Mouse (Mus musculus) myocyte (in vitro differentiated cells): ENCODE measurements around the gene Asxl1. TPM values are rescaled to one million over a fixed set of nuclear protein-coding genes. Genes with fewer than 3 reads are reported as not detected.

Experiments
- H3K27me3 ChIP-seq: one replicate; pipeline ENCODE4 v1.6.1; 2011; ENCODE audit not compliant: control insufficient read depth, insufficient read depth, insufficient read length
- H3K36me3 ChIP-seq: one replicate; pipeline ENCODE4 v1.6.1; 2011; ENCODE audit not compliant: control insufficient read depth, insufficient read depth
- H3K4me2 ChIP-seq: one replicate; pipeline ENCODE4 v1.6.1; 2011; ENCODE audit warnings: low read depth, control low read depth
- H3K4me3 ChIP-seq: one replicate; pipeline ENCODE4 v1.5.1; 2011; ENCODE audit warnings: mild to moderate bottlenecking, control low read depth, moderate library complexity
- H3K79me2 ChIP-seq: one replicate; pipeline ENCODE4 v1.6.1; 2011; ENCODE audit not compliant: control insufficient read depth, insufficient read depth
- H3ac ChIP-seq: one replicate; pipeline ENCODE4 v1.6.1; 2011; ENCODE audit not compliant: control insufficient read depth, insufficient read length
- CEBPB ChIP-seq: IDR thresholded peaks from 2 replicates; pipeline ENCODE4 v1.6.1; 2011; ENCODE audit warnings: mild to moderate bottlenecking, moderate library complexity; ENCODE audit not compliant: poor library complexity, insufficient read depth, severe bottlenecking
- E2F4 ChIP-seq: IDR thresholded peaks from one replicate; pipeline ENCODE4 v1.6.1; 2011; ENCODE audit warnings: mild to moderate bottlenecking, control low read depth, moderate library complexity; ENCODE audit not compliant: insufficient read depth
- MAX ChIP-seq: IDR thresholded peaks from one replicate; pipeline ENCODE4 v1.6.1; 2011; ENCODE audit warnings: low read depth, mild to moderate bottlenecking, control low read depth
- MYOD1 ChIP-seq, 3 experiments: IDR thresholded peaks; one replicate each; pipeline ENCODE4 v1.6.1; 2011; ENCODE audit warnings: control low read depth in 2 of 3, low read depth in 2 of 3, mild to moderate bottlenecking in 2 of 3, moderate library complexity in 1 of 3; ENCODE audit not compliant: insufficient read length in 2 of 3, control insufficient read depth in 1 of 3
- MYOG ChIP-seq, 3 experiments: IDR thresholded peaks; one replicate each; pipeline ENCODE4 v1.6.1; 2011; ENCODE audit warnings: control low read depth in 2 of 3, low read depth in 2 of 3, mild to moderate bottlenecking in 2 of 3; ENCODE audit not compliant: insufficient read length in 2 of 3, control insufficient read depth in 1 of 3, insufficient read depth in 1 of 3
- POLR2A ChIP-seq: IDR thresholded peaks from one replicate; pipeline ENCODE4 v1.6.1; 2011; ENCODE audit warnings: low read depth, mild to moderate bottlenecking, control low read depth, moderate library complexity; ENCODE audit not compliant: insufficient read length
- POLR2AphosphoS2 ChIP-seq: IDR thresholded peaks from one replicate; pipeline ENCODE4 v1.6.1; 2011; ENCODE audit warnings: low read depth, control low read depth; ENCODE audit not compliant: insufficient read length
- REST ChIP-seq: IDR thresholded peaks from one replicate; pipeline ENCODE4 v1.6.1; 2011; ENCODE audit warnings: mild to moderate bottlenecking, control low read depth, moderate library complexity; ENCODE audit not compliant: insufficient read depth, insufficient read length
- SRF ChIP-seq: IDR thresholded peaks from one replicate; pipeline ENCODE4 v1.6.1; 2011; ENCODE audit warnings: low read depth; ENCODE audit not compliant: control insufficient read depth, insufficient read length
- TCF12 ChIP-seq: IDR thresholded peaks from one replicate; pipeline ENCODE4 v1.6.1; 2011; ENCODE audit warnings: mild to moderate bottlenecking, control low read depth; ENCODE audit not compliant: poor library complexity, insufficient read depth, severe bottlenecking
- TCF3 ChIP-seq: IDR thresholded peaks from one replicate; pipeline ENCODE4 v1.6.1; 2011; ENCODE audit warnings: low read depth, control low read depth; ENCODE audit not compliant: insufficient read length
- USF1 ChIP-seq: IDR thresholded peaks from one replicate; pipeline ENCODE4 v1.6.1; 2011; ENCODE audit warnings: low read depth, mild to moderate bottlenecking, control low read depth, moderate library complexity
- polyA plus RNA-seq: library from polyadenylated mRNA; unstranded; fragments of >200 nt; fragmentation: generic; extraction: Trizol; gene quantifications from one replicate; pipeline ENCODE4 v1.2.1, GENCODE M21; 2012; ENCODE audit warnings: missing spikeins

Asxl1 gene
- polyA plus RNA-seq, 1 experiment: 15.4 TPM

DNA sequence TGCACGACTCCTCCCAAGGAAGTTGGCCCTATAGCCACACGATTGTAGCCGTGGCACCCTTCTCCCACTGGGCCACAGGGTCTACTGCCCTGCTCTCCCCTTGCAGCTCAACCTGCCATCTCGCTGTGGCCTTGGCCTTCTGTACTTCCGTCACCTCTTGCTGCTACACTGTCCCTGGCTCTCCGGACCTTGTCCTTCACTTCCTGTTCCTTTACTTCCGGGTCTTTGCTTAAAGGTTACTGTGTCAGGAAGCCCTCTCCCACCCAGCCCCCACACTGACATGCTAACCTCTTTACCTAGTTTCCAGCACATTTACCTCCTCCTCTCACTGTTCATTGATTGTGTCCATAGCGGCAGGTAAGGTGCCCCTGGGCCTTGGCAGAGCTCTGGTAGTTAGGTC lies 78.9 kb downstream of the Asxl1 start:
- H3K36me3 ChIP-seq: no peaks in the 10 kb centered on the region
- no peak overlapping the region for H3ac ChIP-seq
- H3K4me3 ChIP-seq: no peak overlapping the region
- no peaks in the 10 kb centered on the region for H3K27me3 ChIP-seq
- H3K79me2 ChIP-seq: no peaks in the 10 kb centered on the region
- H3K4me2 ChIP-seq: no peak overlapping the region
- TF ChIP-seq CEBPB (no peak), E2F4 (no peak), POLR2A (no peak), MYOG (IDR thresholded peaks at IDR 0.05; ENCODE audit: control insufficient read depth in 1 of 3, insufficient read depth in 1 of 3, insufficient read length in 2 of 3, low read depth in 2 of 3) (no peak), TCF3 (no peak), USF1 (no peak), MYOD1 (IDR thresholded peaks at IDR 0.05; ENCODE audit: control insufficient read depth in 1 of 3, insufficient read length in 2 of 3, low read depth in 2 of 3) (no peak), REST (no peak)

GRCm38 (mm10) chr2:153425124-153425844 lies 79.7 kb downstream of the Asxl1 start:
- Histone ChIP-seq H3K27me3 (no peaks in the 10 kb centered on the region), H3K4me2 (no peak overlapping the region), H3K36me3 (no peaks in the 10 kb centered on the region), H3ac (no peak overlapping the region), H3K4me3 (no peak overlapping the region), H3K79me2 (no peaks in the 10 kb centered on the region)
- TF ChIP-seq MYOG (IDR thresholded peaks at IDR 0.05; ENCODE audit: control insufficient read depth in 1 of 3, insufficient read depth in 1 of 3, insufficient read length in 2 of 3, low read depth in 2 of 3): no peak
- no peak for TF ChIP-seq REST
- no peak for TF ChIP-seq SRF
- no peak for TF ChIP-seq TCF3
- TF ChIP-seq POLR2AphosphoS2: no peak

DNA sequence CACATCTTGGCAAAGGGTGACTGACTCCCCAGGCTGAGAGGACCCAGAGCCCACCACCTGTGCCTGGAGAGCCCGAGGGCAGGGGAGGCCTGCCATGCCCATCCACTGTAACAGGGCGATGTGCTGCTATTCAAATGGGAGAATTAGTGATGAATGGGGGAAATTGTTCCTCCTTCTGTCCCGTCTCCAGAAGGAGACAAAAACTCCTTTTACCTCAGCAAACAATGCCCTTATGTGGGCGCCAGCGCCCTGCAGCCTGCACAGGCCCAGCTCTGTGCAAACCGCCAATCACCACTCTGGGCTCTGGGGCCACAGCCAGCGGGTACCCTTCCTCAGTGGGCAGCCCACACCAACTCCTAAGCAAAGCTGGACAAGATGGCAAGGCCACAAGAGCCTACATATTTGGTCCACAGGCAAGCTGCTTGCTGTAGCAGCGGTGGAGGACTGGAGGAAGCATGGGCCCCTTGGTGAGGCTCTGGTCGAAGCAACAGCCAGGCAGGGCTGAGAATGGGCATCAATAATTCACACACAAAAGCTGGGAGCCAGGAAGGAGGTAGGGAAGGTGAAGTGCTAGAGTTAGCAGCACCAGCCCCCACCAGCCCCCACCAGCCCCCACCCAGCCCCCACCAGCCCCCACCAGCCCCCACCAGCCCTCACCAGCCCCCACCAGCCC lies 80.5 kb downstream of the Asxl1 start:
- Histone ChIP-seq H3K79me2 (no peaks in the 10 kb centered on the region), H3K36me3 (no peaks in the 10 kb centered on the region), H3K4me3 (no peak overlapping the region), H3K27me3 (no peaks in the 10 kb centered on the region), H3ac (no peak overlapping the region), H3K4me2 (no peak overlapping the region)
- TF ChIP-seq REST (no peak), MYOD1 (IDR thresholded peaks at IDR 0.05; ENCODE audit: control insufficient read depth in 1 of 3, insufficient read length in 2 of 3, low read depth in 2 of 3) (no peak), MYOG (IDR thresholded peaks at IDR 0.05; ENCODE audit: control insufficient read depth in 1 of 3, insufficient read depth in 1 of 3, insufficient read length in 2 of 3, low read depth in 2 of 3) (no peak), TCF12 (no peak), SRF (no peak), MAX (no peak), POLR2A (no peak), POLR2AphosphoS2 (no peak), TCF3 (no peak), CEBPB (no peak), E2F4 (no peak), USF1 (no peak)

DNA sequence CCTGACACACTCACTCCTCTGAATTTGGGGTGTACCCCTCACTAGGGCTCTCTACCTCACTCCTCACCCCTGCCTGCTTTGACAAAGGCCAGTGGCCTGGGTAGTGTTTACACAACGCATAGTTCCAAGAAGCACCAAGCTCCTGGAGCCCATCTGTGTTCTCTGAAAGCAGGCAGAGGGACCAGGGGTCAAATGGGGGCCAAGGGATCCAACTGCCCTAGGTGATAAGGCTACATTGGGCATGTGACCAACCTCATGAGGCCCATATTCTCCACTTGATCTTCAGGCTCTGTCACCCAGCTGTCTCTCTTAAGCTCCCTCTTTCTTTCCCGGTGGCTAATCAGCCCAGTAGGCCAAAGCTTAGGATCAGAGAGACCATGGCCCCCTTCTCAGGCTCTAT lies 81.3 kb downstream of the Asxl1 start:
- H3K4me3 ChIP-seq: no peak overlapping the region
- TF ChIP-seq E2F4 (no peak), POLR2AphosphoS2 (no peak), MYOG (IDR thresholded peaks at IDR 0.05; ENCODE audit: control insufficient read depth in 1 of 3, insufficient read depth in 1 of 3, insufficient read length in 2 of 3, low read depth in 2 of 3) (no peak), CEBPB (no peak), MAX (no peak), POLR2A (no peak), MYOD1 (IDR thresholded peaks at IDR 0.05; ENCODE audit: control insufficient read depth in 1 of 3, insufficient read length in 2 of 3, low read depth in 2 of 3) (no peak)
- no peaks in the 10 kb centered on the region for H3K36me3 ChIP-seq
- no peak overlapping the region for H3ac ChIP-seq
- no peaks in the 10 kb centered on the region for H3K27me3 ChIP-seq
- no peak overlapping the region for H3K4me2 ChIP-seq
- H3K79me2 ChIP-seq: no peaks in the 10 kb centered on the region

DNA sequence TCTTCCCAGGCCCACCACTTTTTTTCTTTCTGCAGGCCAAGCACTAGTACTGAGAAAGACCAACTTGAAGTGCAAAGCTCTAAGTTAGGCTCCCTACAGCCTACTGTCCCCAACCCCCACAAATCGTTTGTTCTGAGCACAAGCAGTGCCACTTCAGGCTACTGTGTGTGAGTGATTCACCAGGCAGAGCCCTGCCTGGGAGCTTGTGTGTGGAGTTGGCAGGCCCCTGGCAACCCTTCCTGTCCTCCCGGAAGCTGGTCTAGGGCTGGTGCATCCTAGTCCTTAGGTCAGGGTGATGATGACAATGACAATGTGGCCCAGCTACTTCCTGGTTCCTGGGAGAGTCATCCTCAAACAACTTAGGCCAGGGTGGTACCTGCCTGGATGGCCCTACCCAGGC lies 82.9 kb downstream of the Asxl1 start:
- no peak overlapping the region for H3ac ChIP-seq
- no peak overlapping the region for H3K4me2 ChIP-seq
- no peak for TF ChIP-seq TCF12
- TF ChIP-seq POLR2AphosphoS2: no peak
- no peak for TF ChIP-seq USF1
- TF ChIP-seq SRF: no peak
- TF ChIP-seq REST: no peak
- TF ChIP-seq CEBPB: no peak
- no peak for TF ChIP-seq E2F4
- TF ChIP-seq MYOG (IDR thresholded peaks at IDR 0.05; ENCODE audit: control insufficient read depth in 1 of 3, insufficient read depth in 1 of 3, insufficient read length in 2 of 3, low read depth in 2 of 3): no peak
- TF ChIP-seq MAX: no peak
- no peak for TF ChIP-seq TCF3
- H3K4me3 ChIP-seq: no peak overlapping the region
- H3K27me3 ChIP-seq: no peaks in the 10 kb centered on the region
- H3K79me2 ChIP-seq: no peaks in the 10 kb centered on the region
- H3K36me3 ChIP-seq: no peaks in the 10 kb centered on the region
